Mouse (Mus musculus): ENCODE measurements around the gene Zranb2.

Gene Zranb2

GRCm38 (mm10) chr3:157578469-157579170, 44.7 kb downstream of the Zranb2 start:
- no peak for DNase-seq (ENCODE audit: low read depth, low spot score)

GRCm38 (mm10) chr3:157579376-157579775, 45.4 kb downstream of the Zranb2 start:
- DNase-seq (ENCODE audit: low read depth, low spot score): no peak

- DNase-seq (ENCODE audit: low read depth, low spot score): no peak
Observed at GRCm38 (mm10) chr3:157580299-157580698, 46.3 kb downstream of the Zranb2 start.

GRCm38 (mm10) chr3:157581755-157582154, 47.8 kb downstream of the Zranb2 start:
- no peak for DNase-seq (ENCODE audit: low read depth, low spot score)

GRCm38 (mm10) chr3:157582626-157583405, 48.9 kb downstream of the Zranb2 start:
- DNase-seq (ENCODE audit: low read depth, low spot score): no peak

- no peak for DNase-seq (ENCODE audit: low read depth, low spot score)
Observed at GRCm38 (mm10) chr3:157597837-157598379, 63.9 kb downstream of the Zranb2 start.

All from A20 (cell line).